Mouse (Mus musculus) kidney, postnatal 0 days (tissue): ENCODE measurements around the gene Eef1g. TPM values are rescaled to one million over a fixed set of nuclear protein-coding genes. Genes with fewer than 3 reads are reported as not detected.

Experiments used
- ATAC-seq: fragments of 200-750 bp; cut with Nextera tagmentation; replicated peaks from 2 replicates; pipeline ENCODE4 v1.8.0; 2017; ENCODE audit warnings: low read depth, moderate number of reproducible peaks, moderate TSS enrichment, moderate library complexity; ENCODE audit not compliant: low FRiP score
- DNase-seq: peaks from one replicate; pipeline ENCODE4 v3.0.0-alpha.2; 2016; ENCODE audit warnings: low spot score
- H3K27ac ChIP-seq: fragments of 300-500 bp; sonication (generic); 2 replicates; pipeline ENCODE4 v1.5.1; 2014; ENCODE audit warnings: mild to moderate bottlenecking
- H3K27me3 ChIP-seq: fragments of 300-500 bp; sonication (generic); 2 replicates; pipeline ENCODE4 v1.6.1; 2014; ENCODE audit warnings: low read length, mixed read lengths; ENCODE audit not compliant: insufficient read depth
- H3K36me3 ChIP-seq: fragments of 300-500 bp; sonication (generic); 2 replicates; pipeline ENCODE4 v1.6.1; 2014; ENCODE audit warnings: low read length, mixed read lengths; ENCODE audit not compliant: insufficient read depth
- H3K4me1 ChIP-seq: fragments of 300-500 bp; sonication (generic); replicated peaks from 2 replicates; pipeline ENCODE4 v1.6.1; 2014; ENCODE audit warnings: antibody characterized with exemption, low read length, mixed read lengths; ENCODE audit not compliant: insufficient read depth
- H3K4me2 ChIP-seq: fragments of 300-500 bp; sonication (generic); 2 replicates; pipeline ENCODE4 v1.6.1; 2014; ENCODE audit warnings: mild to moderate bottlenecking, low read length, moderate library complexity, mixed read lengths
- H3K4me3 ChIP-seq: fragments of 300-500 bp; sonication (generic); replicated peaks from 2 replicates; pipeline ENCODE4 v1.5.1; 2014; ENCODE audit warnings: low read depth, low read length
- H3K9ac ChIP-seq: fragments of 300-500 bp; sonication (generic); 2 replicates; pipeline ENCODE4 v1.6.1; 2014; ENCODE audit warnings: low read depth, low read length
- H3K9me3 ChIP-seq: fragments of 300-500 bp; sonication (generic); replicated peaks from 2 replicates; pipeline ENCODE4 v1.6.1; 2016; ENCODE audit warnings: low read length, inconsistent platforms, mixed read lengths
- CTCF ChIP-seq: IDR thresholded peaks from 2 replicates; pipeline ENCODE4 v1.5.1; 2016; ENCODE audit warnings: antibody characterized with exemption, low read depth, mild to moderate bottlenecking, moderate library complexity
- WGBS: fragments of 180-500 bp; shearing (Covaris S2); extraction: QIAGEN DNeasy Blood & Tissue Kit; methylation state at CpG from one replicate; pipeline ENCODE4 v1.1.7; 2014; 5-methylcytosine and 5-hydroxymethylcytosine counted together
- polyA plus RNA-seq: library from polyadenylated mRNA; unstranded; fragments of >200 nt; fragmentation: Nextera tagmentation; extraction: Ambion mirVana; gene quantifications from 2 replicates; pipeline ENCODE4 v1.2.1, GENCODE M21; 2015

Eef1g gene
- polyA plus RNA-seq, 1 experiment from 2014 or later, result 328 TPM

DNA sequence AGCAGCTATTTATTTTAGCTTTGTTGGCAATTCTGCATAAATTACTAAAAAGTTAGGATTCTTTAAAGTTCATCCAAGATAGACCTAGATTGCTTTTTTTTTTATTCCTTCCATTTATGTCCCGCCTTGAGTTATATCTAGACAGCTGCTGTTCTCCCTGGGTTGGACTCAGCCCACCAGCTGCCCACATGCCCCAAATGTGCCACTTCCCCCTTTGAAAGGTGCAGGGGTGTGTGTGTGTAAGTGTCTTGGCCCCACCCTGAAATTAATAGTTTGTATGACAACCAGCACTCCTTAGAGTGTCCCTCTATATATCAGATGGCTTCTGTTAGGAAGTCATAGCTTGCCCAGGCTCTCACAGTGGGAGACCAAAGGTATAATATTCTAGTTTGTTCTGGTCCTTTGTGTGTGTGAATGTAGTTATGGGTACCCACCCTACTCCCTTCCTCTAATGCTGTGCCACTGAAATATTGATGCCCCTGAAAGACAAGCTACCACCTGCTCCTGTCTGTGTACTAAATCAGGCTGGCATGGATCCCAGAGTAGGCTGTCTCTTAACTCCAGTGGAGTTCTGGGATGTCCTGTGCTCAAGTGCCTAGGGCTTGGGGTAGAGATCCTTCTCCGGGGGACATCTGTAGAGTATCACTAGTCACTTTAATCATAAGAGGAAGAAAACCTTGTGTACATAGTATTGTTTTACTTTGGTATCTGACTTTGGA, 14.8 kb downstream of the Eef1g start:
- H3K4me3 ChIP-seq, result no peak overlapping the region
- 84% methylated on average over 2 of the region's 2 CpGs for WGBS
- no peak for DNase-seq
- H3K4me2 ChIP-seq, result no peak overlapping the region
- H3K4me1 ChIP-seq, result peaks cover 17% of the 10 kb centered on the region
- H3K36me3 ChIP-seq, result peaks cover 22% of the 10 kb centered on the region
- H3K9me3 ChIP-seq, result no peaks in the 10 kb centered on the region
- ATAC-seq, result no peak
- H3K27me3 ChIP-seq, result no peaks in the 10 kb centered on the region
- H3K9ac ChIP-seq, result no peak overlapping the region
- no peak for TF ChIP-seq CTCF
- H3K27ac ChIP-seq, result no peak overlapping the region

DNA sequence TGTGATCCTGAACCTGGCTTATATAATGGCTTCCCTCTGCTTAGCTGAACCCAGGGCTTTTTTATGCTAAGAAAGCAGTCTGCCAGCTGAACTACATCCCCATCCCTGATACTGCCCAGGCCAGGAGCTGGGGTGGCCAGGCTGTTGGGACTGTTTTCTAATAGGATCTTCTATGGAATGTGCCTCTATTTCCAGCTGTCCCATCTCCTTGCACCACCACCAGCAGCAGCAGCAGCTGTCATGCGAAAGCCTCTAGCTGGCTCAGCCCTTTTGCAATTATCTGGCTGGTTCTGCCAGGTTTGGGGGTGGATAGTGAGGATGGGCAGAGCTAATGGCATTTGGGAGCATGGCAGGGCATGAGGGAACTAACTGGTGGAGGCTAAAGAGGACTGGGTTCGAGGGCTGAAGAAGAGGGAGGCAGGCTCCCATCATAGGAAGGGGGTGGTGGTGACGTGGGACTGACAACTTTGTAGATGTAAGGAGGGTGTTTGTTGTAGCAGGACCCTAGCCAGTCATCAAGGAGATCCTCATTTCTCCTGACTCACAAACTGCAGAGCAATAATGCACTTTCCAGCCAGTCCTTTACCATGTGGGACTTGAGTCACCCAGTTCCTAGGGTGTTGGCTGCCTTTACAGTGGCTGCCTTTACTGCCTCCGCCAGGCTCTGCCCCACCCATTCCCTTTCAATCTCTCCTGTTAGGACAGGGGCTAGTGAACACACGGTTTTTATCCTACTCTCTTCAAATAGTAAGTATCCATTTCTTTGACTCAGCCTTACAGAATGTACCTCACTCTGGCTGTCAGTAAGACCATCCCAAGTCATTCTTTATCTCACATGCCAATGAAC, 15.7 kb downstream of the Eef1g start:
- no peak for DNase-seq
- Histone ChIP-seq H3K9ac (no peak overlapping the region), H3K27ac (0 out of 2 replicates have a peak overlapping the region, but pooled peaks have one; percentile 54), H3K4me1 (peaks cover 17% of the 10 kb centered on the region), H3K4me2 (no peak overlapping the region), H3K4me3 (no peak overlapping the region), H3K27me3 (no peaks in the 10 kb centered on the region), H3K9me3 (no peaks in the 10 kb centered on the region), H3K36me3 (peaks cover 13% of the 10 kb centered on the region)
- no peak for TF ChIP-seq CTCF
- ATAC-seq, result no peak
- 41% methylated on average over 5 of the region's 5 CpGs for WGBS

GRCm38 (mm10) chr19:8983150-8983650, 16.4 kb downstream of the Eef1g start:
- no peak for TF ChIP-seq CTCF
- DNase-seq (peak; percentile 44), ATAC-seq (no peak; the same call in 1 of the 2 replicates)
- Histone ChIP-seq H3K9ac (no peak overlapping the region), H3K4me3 (no peak overlapping the region), H3K4me1 (peaks cover 17% of the 10 kb centered on the region), H3K36me3 (peaks cover 8% of the 10 kb centered on the region), H3K27ac (peak overlapping the region; percentile 54; the same call in 1 of the 2 replicates), H3K9me3 (no peaks in the 10 kb centered on the region), H3K4me2 (no peak overlapping the region), H3K27me3 (no peaks in the 10 kb centered on the region)
- WGBS, result 24% methylated on average over 4 of the region's 4 CpGs

DNA sequence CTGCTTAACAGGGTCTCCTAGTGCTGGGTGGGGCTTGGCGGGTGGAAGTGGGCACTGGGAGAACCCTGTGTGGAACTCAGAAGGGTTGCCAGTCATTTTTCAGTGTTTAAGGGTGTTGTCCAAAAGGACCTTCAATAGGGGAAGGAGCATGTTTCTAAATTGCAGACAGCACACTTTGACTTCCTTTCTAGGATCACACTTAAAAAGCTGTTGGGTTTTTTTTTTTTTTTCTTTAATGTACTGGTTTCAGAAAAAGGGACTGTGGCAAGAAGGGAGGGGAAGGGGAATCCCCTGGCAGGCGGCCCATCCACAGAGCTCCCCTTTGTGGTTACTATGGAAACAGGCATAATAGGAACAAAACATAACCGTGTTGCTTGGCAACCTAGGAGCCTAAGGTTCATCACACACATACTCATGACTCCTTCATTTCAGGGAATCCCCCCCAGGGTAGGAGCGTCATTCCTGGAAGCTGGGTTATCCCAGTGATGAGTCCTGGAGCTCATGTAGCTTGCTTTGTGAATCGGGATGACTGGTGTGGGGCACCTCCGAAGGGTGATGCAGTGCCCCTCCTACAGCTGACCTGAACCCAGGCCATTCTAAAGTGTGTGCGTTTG, 17.5 kb downstream of the Eef1g start:
- Histone ChIP-seq H3K9ac (no peak overlapping the region), H3K4me3 (no peak overlapping the region), H3K4me1 (peaks cover 25% of the 10 kb centered on the region), H3K4me2 (no peak overlapping the region), H3K27ac (0 out of 2 replicates have a peak overlapping the region, but pooled peaks have one; percentile 54), H3K36me3 (no peaks in the 10 kb centered on the region; the same call in 1 of the 2 replicates), H3K9me3 (no peaks in the 10 kb centered on the region), H3K27me3 (no peaks in the 10 kb centered on the region)
- no peak for TF ChIP-seq CTCF
- 22% methylated on average over 7 of the region's 7 CpGs for WGBS
- ATAC-seq (no peak), DNase-seq (peak; percentile 85)

DNA sequence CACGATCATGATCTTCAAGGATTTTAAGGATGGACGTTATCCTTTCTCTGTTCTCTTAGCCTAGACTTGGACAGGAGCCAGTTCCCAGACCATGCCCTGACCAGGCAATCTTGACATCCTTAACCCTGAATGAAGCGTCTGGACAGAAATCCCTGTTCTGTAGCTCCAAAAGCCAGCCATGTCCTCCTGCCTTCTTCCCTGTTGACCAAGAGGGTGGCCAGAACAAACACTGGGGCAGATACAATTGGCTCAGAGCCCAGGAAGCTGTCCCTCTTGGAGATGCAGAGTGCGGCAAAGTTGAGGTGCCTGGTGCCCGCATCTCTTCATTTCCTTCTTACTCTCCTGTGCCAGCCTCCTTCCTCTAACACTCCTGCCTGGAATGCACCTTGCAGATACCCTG, 19.1 kb downstream of the Eef1g start:
- no peak for ATAC-seq
- TF ChIP-seq CTCF, result no peak
- 53% methylated on average over 5 of the region's 5 CpGs for WGBS

DNA sequence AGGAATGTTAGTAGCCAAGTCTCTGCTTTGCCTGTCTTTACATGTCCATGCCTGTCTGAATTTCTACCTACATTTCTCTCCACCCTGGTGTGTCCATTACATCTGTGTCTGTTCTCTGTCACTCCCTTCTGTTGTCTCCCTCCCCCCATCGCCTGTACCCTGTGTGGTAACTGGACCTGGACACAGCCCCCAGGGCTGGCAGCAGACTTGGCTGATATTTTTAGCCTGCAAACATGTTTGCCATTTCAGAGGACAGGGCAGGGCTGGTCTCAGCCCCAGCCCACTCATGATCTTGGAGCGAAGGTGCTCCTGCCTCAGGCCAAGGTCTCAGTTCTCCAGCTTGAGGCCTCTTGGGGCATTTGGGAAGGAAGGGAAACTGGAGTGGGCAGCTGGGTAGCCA, 21.0 kb downstream of the Eef1g start:
- Histone ChIP-seq H3K27ac (no peak overlapping the region), H3K36me3 (no peaks in the 10 kb centered on the region), H3K4me3 (no peak overlapping the region), H3K27me3 (no peaks in the 10 kb centered on the region), H3K9ac (no peak overlapping the region), H3K9me3 (no peaks in the 10 kb centered on the region), H3K4me1 (peaks cover 37% of the 10 kb centered on the region), H3K4me2 (no peak overlapping the region)
- no peak for ATAC-seq
- WGBS, result 42% methylated on average over 2 of the region's 2 CpGs
- DNase-seq, result no peak
- TF ChIP-seq CTCF, result no peak

More for the DNA sequence above, 19.1 kb downstream of the Eef1g start:
- no peak overlapping the region for H3K4me2 ChIP-seq
- no peak overlapping the region for H3K9ac ChIP-seq
- H3K9me3 ChIP-seq, result no peaks in the 10 kb centered on the region
- H3K27ac ChIP-seq, result no peak overlapping the region
- no peak for DNase-seq
- H3K4me1 ChIP-seq, result peaks cover 25% of the 10 kb centered on the region
- H3K4me3 ChIP-seq, result no peak overlapping the region
- no peaks in the 10 kb centered on the region for H3K27me3 ChIP-seq
- no peaks in the 10 kb centered on the region for H3K36me3 ChIP-seq
